ENCODE assay signal across 9 mouse cellular contexts in genomic region chr10:41491111-41491510, GRCm38 (mm10). TPM values are rescaled to one million over a fixed set of nuclear protein-coding genes. Genes with fewer than 3 reads are reported as not detected.
A peak's percentile ranks its signal among the peaks of the same experiment; 100 is the strongest.
DNase-seq lines count a peak whose midpoint lies in the region; ATAC-seq and TF ChIP-seq lines count a peak whose summit lies in the region.
"Had no signal": no experiment of that assay in that cellular context is flagged by ENCODE, and none has a peak within 500 bp of the region (broad histone marks: within the 10 kb centered on the region; RNA-seq: fewer than 3 reads in every experiment).

No protein-coding gene starts in this region.

- DNase-seq in gastrocnemius, adult 2 months: no peak
- no peak for DNase-seq in gastrocnemius, postnatal 10 days
- DNase-seq in testis, postnatal 10 days (ENCODE audit: low spot score): no peak
- DNase-seq in ovary, postnatal 10 days (ENCODE audit: low spot score): no peak
- DNase-seq in cerebellum, adult 9-11 months: no peak

- H3K4me1 ChIP-seq in testis, adult 2 months (ENCODE audit: control insufficient read depth, insufficient read depth, low read length): peaks cover 13% of the 10 kb centered on the region
- H3K4me1 ChIP-seq in limb, embryonic 13.5 days: peaks cover 22% of the 10 kb centered on the region
- peaks cover 22% of the 10 kb centered on the region for H3K4me1 ChIP-seq in stomach, embryonic 15.5 days

- 44% methylated on average over 4 of the region's 4 CpGs for WGBS in limb, embryonic 13.5 days
- WGBS in stomach, embryonic 15.5 days: 47% methylated on average over 4 of the region's 4 CpGs

- no peak overlapping the region for H3K9ac ChIP-seq in limb, embryonic 13.5 days
- H3K9ac ChIP-seq in stomach, embryonic 15.5 days: no peak overlapping the region

- no peaks in the 10 kb centered on the region for H3K36me3 ChIP-seq in testis, adult 2 months (ENCODE audit: control insufficient read depth, insufficient read depth, low read length)
- H3K36me3 ChIP-seq in limb, embryonic 13.5 days: peaks cover 24% of the 10 kb centered on the region
- peaks cover 18% of the 10 kb centered on the region; the same call in 1 of the 2 replicates for H3K36me3 ChIP-seq in stomach, embryonic 15.5 days

- no peak for TF ChIP-seq CTCF in gastrocnemius, adult 2 months (IDR thresholded peaks at IDR 0.05)
- no peak for TF ChIP-seq CTCF in testis, adult 2 months (IDR thresholded peaks at IDR 0.05; ENCODE audit: control insufficient read depth, insufficient read depth, insufficient replicate concordance, low read depth, low read length)

- no peaks in the 10 kb centered on the region for H3K9me3 ChIP-seq in limb, embryonic 13.5 days
- no peaks in the 10 kb centered on the region for H3K9me3 ChIP-seq in stomach, embryonic 15.5 days

- intact Hi-C loops in gastrocnemius, adult 2 months (cut with DNase I): no loop called here

- H3K27ac ChIP-seq in gastrocnemius, adult 2 months: no peak overlapping the region
- H3K27ac ChIP-seq in testis, adult 2 months (ENCODE audit: control insufficient read depth, insufficient read depth, low read depth, low read length): no peak overlapping the region
- no peak overlapping the region for H3K27ac ChIP-seq in limb, embryonic 13.5 days
- no peak overlapping the region for H3K27ac ChIP-seq in stomach, embryonic 15.5 days

- no peak for ATAC-seq in limb, embryonic 13.5 days (ENCODE audit: low FRiP score, low read depth)
- ATAC-seq in stomach, embryonic 15.5 days (ENCODE audit: insufficient read depth, low FRiP score, low read depth): no peak

- H3K4me2 ChIP-seq in limb, embryonic 13.5 days (replicated peaks): peak overlapping the region; percentile 99
- H3K4me2 ChIP-seq in stomach, embryonic 15.5 days: peak overlapping the region; percentile 100; the same call in 1 of the 2 replicates

- H3K27me3 ChIP-seq in testis, adult 2 months (ENCODE audit: control insufficient read depth, insufficient read depth, low read length): no peaks in the 10 kb centered on the region
- no peaks in the 10 kb centered on the region for H3K27me3 ChIP-seq in limb, embryonic 13.5 days
- H3K27me3 ChIP-seq in stomach, embryonic 15.5 days (replicated peaks): no peaks in the 10 kb centered on the region

- H3K4me3 ChIP-seq in gastrocnemius, adult 2 months: peak overlapping the region; percentile 97; the same call in 1 of the 2 replicates
- peak overlapping the region; percentile 55 for H3K4me3 ChIP-seq in testis, adult 2 months (ENCODE audit: control insufficient read depth, low read depth, low read length)
- no peak overlapping the region for H3K4me3 ChIP-seq in limb, embryonic 13.5 days
- H3K4me3 ChIP-seq in stomach, embryonic 15.5 days (replicated peaks): no peak overlapping the region

- TF ChIP-seq POLR2A in testis, adult 2 months (IDR thresholded peaks at IDR 0.05; ENCODE audit: control insufficient read depth, low read depth, low read length): no peak

RNA-seq across cellular contexts. Expression of gene Ppil6, which starts 0.9 kb away (rescaled TPM):
- total RNA-seq in gastrocnemius, adult 2 months (2021): not detected
- not detected for total RNA-seq in gastrocnemius, postnatal 10 days (2021)
- 25.9 and 29.4 TPM in 2 replicates for polyA plus RNA-seq in testis, adult 2 months (2012; rRNA removed)
- 0.84 and 1.1 TPM in 2 replicates for polyA plus RNA-seq in limb, embryonic 13.5 days (2015; fragmentation: Nextera tagmentation; extraction: Ambion mirVana)
- polyA plus RNA-seq in stomach, embryonic 15.5 days (2015; fragmentation: Nextera tagmentation; extraction: Ambion mirVana): 0.85 and 0.95 TPM in 2 replicates
- polyA plus RNA-seq: inflammation-experienced regulatory T-cells, adult 6 months had no signal

RNA-seq across cellular contexts. Expression of gene Smpd2, which starts 0.9 kb away (rescaled TPM):
- 10 to 100 TPM; 11.1 TPM for total RNA-seq in gastrocnemius, adult 2 months (2021)
- 10 to 100 TPM; 12.8 to 14.3 TPM for total RNA-seq in gastrocnemius, postnatal 10 days (2021)
- 21.3 and 22.7 TPM in 2 replicates for polyA plus RNA-seq in testis, adult 2 months (2012; rRNA removed)
- 62.9 and 65.6 TPM in 2 replicates for polyA plus RNA-seq in limb, embryonic 13.5 days (2015; fragmentation: Nextera tagmentation; extraction: Ambion mirVana)
- 47.2 and 56.5 TPM in 2 replicates for polyA plus RNA-seq in stomach, embryonic 15.5 days (2015; fragmentation: Nextera tagmentation; extraction: Ambion mirVana)

RNA-seq across cellular contexts. Expression of gene Mical1, which starts 15.0 kb away (rescaled TPM):
- 1 to 10 TPM; 5.9 to 6.9 TPM for total RNA-seq in gastrocnemius, adult 2 months (2021)
- 10 to 100 TPM; 17.3 to 26.9 TPM for total RNA-seq in gastrocnemius, postnatal 10 days (2021)
- 1.6 and 2.4 TPM in 2 replicates for polyA plus RNA-seq in testis, adult 2 months (2012; rRNA removed)
- polyA plus RNA-seq in limb, embryonic 13.5 days (2015; fragmentation: Nextera tagmentation; extraction: Ambion mirVana): 50.6 and 53.7 TPM in 2 replicates
- 27.8 and 33.3 TPM in 2 replicates for polyA plus RNA-seq in stomach, embryonic 15.5 days (2015; fragmentation: Nextera tagmentation; extraction: Ambion mirVana)

RNA-seq across cellular contexts. Expression of gene Cd164, which starts 28.1 kb away (rescaled TPM):
- 100 to 1,000 TPM; 133 to 157 TPM for total RNA-seq in gastrocnemius, adult 2 months (2021)
- 100 to 1,000 TPM; 173 to 184 TPM for total RNA-seq in gastrocnemius, postnatal 10 days (2021)
- polyA plus RNA-seq in testis, adult 2 months (2012; rRNA removed): 216 and 279 TPM in 2 replicates
- 170 and 184 TPM in 2 replicates for polyA plus RNA-seq in limb, embryonic 13.5 days (2015; fragmentation: Nextera tagmentation; extraction: Ambion mirVana)
- 155 and 178 TPM in 2 replicates for polyA plus RNA-seq in stomach, embryonic 15.5 days (2015; fragmentation: Nextera tagmentation; extraction: Ambion mirVana)

RNA-seq across cellular contexts. Expression of gene Zbtb24, which starts 40.9 kb away (rescaled TPM):
- 1 to 10 TPM; 4.6 to 6.1 TPM for total RNA-seq in gastrocnemius, adult 2 months (2021)
- total RNA-seq in gastrocnemius, postnatal 10 days (2021): 1 to 10 TPM; 6.0 to 8.5 TPM
- polyA plus RNA-seq in testis, adult 2 months (2012; rRNA removed): 8.2 and 9.1 TPM in 2 replicates
- polyA plus RNA-seq in limb, embryonic 13.5 days (2015; fragmentation: Nextera tagmentation; extraction: Ambion mirVana): 20.7 and 21.1 TPM in 2 replicates
- polyA plus RNA-seq in stomach, embryonic 15.5 days (2015; fragmentation: Nextera tagmentation; extraction: Ambion mirVana): 15.0 and 17.3 TPM in 2 replicates

Comparison
In these comparisons a context has a peak if more than half of its experiments do, and no peak if none do; other contexts are left out.
1. H3K4me3 ChIP-seq: peak in gastrocnemius, adult 2 months (single experiment) and testis, adult 2 months (single experiment); none in limb, embryonic 13.5 days (single experiment) and stomach, embryonic 15.5 days (single experiment).
2. RNA of gene Ppil6, which starts 0.9 kb away (polyA plus RNA-seq): 25.9 to 29.4 TPM in testis, adult 2 months; 0.85 to 0.95 TPM in stomach, embryonic 15.5 days and 0.84 to 1.1 TPM in limb, embryonic 13.5 days; every median in the first group is over 10 times any median in the second.